Mouse (Mus musculus) 3T3-L1 (cell line): ENCODE measurements at regions not wholly inside any gene's neighbourhood (a gene's known extent, or its start where the extent isn't known, plus 50 kb on each side); places are given as distances from the start of the nearest gene placed in this dataset.

Experiments
- DNase-seq: peaks from one replicate; pipeline ENCODE4 v3.0.0-alpha.2; 2015; ENCODE audit warnings: low read depth, low spot score

- DNase-seq, result no peak
Observed at GRCm38 (mm10) chr14:58499501-58499900, 429.2 kb downstream of the Fgf9 start.

GRCm38 (mm10) chr14:58499071-58499470, 428.7 kb downstream of the Fgf9 start:
- no peak for DNase-seq

- no peak for DNase-seq
Observed at GRCm38 (mm10) chr14:58496902-58497301, 426.6 kb downstream of the Fgf9 start.

- no peak for DNase-seq
Observed at GRCm38 (mm10) chr14:58494400-58494987, 424.1 kb downstream of the Fgf9 start.

GRCm38 (mm10) chr14:58492118-58492517, 421.8 kb downstream of the Fgf9 start:
- DNase-seq, result no peak

- no peak for DNase-seq
Observed at GRCm38 (mm10) chr14:58488803-58489202, 418.5 kb downstream of the Fgf9 start.

GRCm38 (mm10) chr14:58487836-58488235, 417.5 kb downstream of the Fgf9 start:
- no peak for DNase-seq

- no peak for DNase-seq
Observed at GRCm38 (mm10) chr14:58480454-58480853, 410.1 kb downstream of the Fgf9 start.

GRCm38 (mm10) chr14:58470678-58471077, 400.3 kb downstream of the Fgf9 start:
- DNase-seq, result no peak

- no peak for DNase-seq
Observed at GRCm38 (mm10) chr14:58468451-58468850, 398.1 kb downstream of the Fgf9 start.

GRCm38 (mm10) chr14:58467856-58468255, 397.5 kb downstream of the Fgf9 start:
- no peak for DNase-seq

GRCm38 (mm10) chr14:58446776-58447354, 376.5 kb downstream of the Fgf9 start:
- no peak for DNase-seq

GRCm38 (mm10) chr14:58444496-58444895, 374.1 kb downstream of the Fgf9 start:
- no peak for DNase-seq

GRCm38 (mm10) chr14:58442501-58442900, 372.2 kb downstream of the Fgf9 start:
- DNase-seq, result no peak

- DNase-seq, result no peak
Observed at GRCm38 (mm10) chr14:58439963-58440362, 369.6 kb downstream of the Fgf9 start.

- DNase-seq, result no peak
Observed at GRCm38 (mm10) chr14:58436096-58436495, 365.7 kb downstream of the Fgf9 start.

GRCm38 (mm10) chr14:58426472-58426871, 356.1 kb downstream of the Fgf9 start:
- DNase-seq, result no peak

GRCm38 (mm10) chr14:58421904-58422303, 351.6 kb downstream of the Fgf9 start:
- DNase-seq, result no peak

- no peak for DNase-seq
Observed at GRCm38 (mm10) chr14:58417545-58417944, 347.2 kb downstream of the Fgf9 start.

- DNase-seq, result no peak
Observed at GRCm38 (mm10) chr14:58392055-58392726, 321.8 kb downstream of the Fgf9 start.

- no peak for DNase-seq
Observed at GRCm38 (mm10) chr14:58390741-58391140, 320.4 kb downstream of the Fgf9 start.

GRCm38 (mm10) chr14:58387348-58388000, 317.1 kb downstream of the Fgf9 start:
- DNase-seq, result no peak

- no peak for DNase-seq
Observed at GRCm38 (mm10) chr14:58375056-58375455, 304.7 kb downstream of the Fgf9 start.
